In the genomic region with DNA sequence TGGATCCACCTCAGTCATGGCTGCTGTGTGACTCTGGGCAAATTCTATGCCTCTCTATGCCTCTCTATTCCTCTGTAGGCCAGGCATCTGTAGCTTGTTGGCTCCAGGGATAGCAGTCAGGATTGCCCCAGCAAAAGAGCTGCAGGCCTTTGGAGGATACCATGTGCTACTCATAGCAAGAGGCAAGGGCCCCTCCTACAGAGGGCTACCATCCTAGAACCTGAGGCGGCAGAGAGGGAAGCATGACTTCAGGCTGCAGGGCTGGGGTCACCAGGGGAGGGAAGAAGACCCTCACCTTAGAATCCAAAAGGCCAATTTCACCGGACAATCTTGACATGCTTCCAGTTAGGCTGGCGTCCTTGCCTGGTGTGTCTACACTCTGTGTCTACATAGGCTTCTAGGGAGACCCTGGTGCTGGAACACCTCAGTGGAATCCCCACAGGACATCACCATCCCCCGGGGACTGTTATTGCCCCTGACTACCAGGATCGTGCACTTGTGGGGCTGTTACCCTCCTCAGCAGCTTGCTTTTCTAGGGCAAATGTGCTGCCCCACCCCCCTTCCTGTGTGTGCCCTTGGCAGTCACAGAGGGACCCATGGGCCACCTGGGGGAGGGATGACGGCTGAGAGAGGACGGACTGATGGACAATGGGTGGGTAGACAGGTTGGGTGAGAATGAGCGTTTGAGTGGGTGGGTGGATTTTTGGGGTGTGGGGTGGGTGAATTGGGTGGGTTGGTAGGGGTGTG, we compare ENCODE assay signal across 27 mouse cellular contexts. TPM values are rescaled to one million over a fixed set of nuclear protein-coding genes. Genes with fewer than 3 reads are reported as not detected.
DNase-seq lines count a peak whose midpoint lies in the region; ATAC-seq and TF ChIP-seq lines count a peak whose summit lies in the region.
"Had no signal": no experiment of that assay in that cellular context is flagged by ENCODE, and none has a peak within 500 bp of the region (broad histone marks: within the 10 kb centered on the region; RNA-seq: fewer than 3 reads in every experiment).

No protein-coding gene starts in this region.

- no peak overlapping the region for H3K4me3 ChIP-seq in embryonic facial prominence, embryonic 12.5 days
- H3K4me3 ChIP-seq in embryonic facial prominence, embryonic 10.5 days: no peak overlapping the region; the same call in 1 of the 2 replicates
- no peak overlapping the region for H3K4me3 ChIP-seq in layer of hippocampus, adult 2 months
- H3K4me3 ChIP-seq: embryonic facial prominence, embryonic 15.5 days; heart, embryonic 10.5 days; hindbrain, embryonic 15.5 days; intestine, embryonic 15.5 days; kidney, embryonic 15.5 days; limb, embryonic 10.5 days; midbrain, embryonic 15.5 days; neural tube, embryonic 13.5 days; stomach, embryonic 15.5 days had no signal

- H3K4me1 ChIP-seq in embryonic facial prominence, embryonic 12.5 days: peaks cover 5% of the 10 kb centered on the region
- H3K4me1 ChIP-seq in embryonic facial prominence, embryonic 10.5 days: peaks cover 27% of the 10 kb centered on the region

- peaks cover 14% of the 10 kb centered on the region for H3K27me3 ChIP-seq in embryonic facial prominence, embryonic 12.5 days
- H3K27me3 ChIP-seq in embryonic facial prominence, embryonic 10.5 days (replicated peaks; ENCODE audit: low read depth, poor library complexity, severe bottlenecking): peaks cover 75% of the 10 kb centered on the region

- no peak for ATAC-seq in embryonic facial prominence, embryonic 12.5 days (ENCODE audit: insufficient number of reproducible peaks, insufficient read depth, low FRiP score, low TSS enrichment)
- ATAC-seq: forebrain, embryonic 14.5 days; intestine, embryonic 15.5 days; lung, postnatal 0 days; midbrain, embryonic 15.5 days had no signal

- H3K9me3 ChIP-seq in embryonic facial prominence, embryonic 12.5 days: no peaks in the 10 kb centered on the region
- no peaks in the 10 kb centered on the region for H3K9me3 ChIP-seq in embryonic facial prominence, embryonic 10.5 days
- H3K9me3 ChIP-seq: embryonic facial prominence, embryonic 15.5 days; heart, embryonic 10.5 days; hindbrain, embryonic 15.5 days; intestine, embryonic 15.5 days; kidney, embryonic 15.5 days; limb, embryonic 10.5 days; midbrain, embryonic 15.5 days; neural tube, embryonic 13.5 days; stomach, embryonic 15.5 days had no signal

- 77% methylated on average over 8 of the region's 8 CpGs for WGBS in embryonic facial prominence, embryonic 12.5 days
- 84% methylated on average over 8 of the region's 8 CpGs for WGBS in embryonic facial prominence, embryonic 10.5 days

- DNase-seq in embryonic facial prominence, embryonic 10.5 days (ENCODE audit: low spot score): no peak
- no peak for DNase-seq in layer of hippocampus, adult 2 months (ENCODE audit: low spot score in 2 of 2)
- DNase-seq in layer of hippocampus, postnatal 25 days (ENCODE audit: extremely low spot score in 1 of 2, low spot score in 1 of 2): no peak
- DNase-seq in naive thymus-derived CD4-positive, alpha-beta T cell, adult 2 months (ENCODE audit: low read depth): peak; percentile 39
- peak; percentile 88 for DNase-seq in thymus, postnatal 14 days
- no peak for DNase-seq in layer of hippocampus, adult 9-11 months
- no peak for DNase-seq in lung, postnatal 14 days
- DNase-seq: adrenal gland, postnatal 14 days; cerebellum, adult 2 months; cerebellum, postnatal 36 days; embryo, embryonic 11 days; heart, postnatal 36 days; kidney, postnatal 36 days; retina, postnatal 1 day had no signal

- no peak overlapping the region for H3K4me2 ChIP-seq in embryonic facial prominence, embryonic 12.5 days (replicated peaks)
- H3K4me2 ChIP-seq: embryonic facial prominence, embryonic 15.5 days; hindbrain, embryonic 15.5 days; intestine, embryonic 15.5 days; kidney, embryonic 15.5 days; midbrain, embryonic 15.5 days; neural tube, embryonic 13.5 days; stomach, embryonic 15.5 days had no signal

- TF ChIP-seq CTCF in layer of hippocampus, adult 2 months (conservative IDR thresholded peaks at IDR 0.05): no peak

- H3K27ac ChIP-seq in embryonic facial prominence, embryonic 12.5 days: no peak overlapping the region
- no peak overlapping the region for H3K27ac ChIP-seq in embryonic facial prominence, embryonic 10.5 days (replicated peaks)
- peak overlapping the region; percentile 59; the same call in 1 of the 2 replicates for H3K27ac ChIP-seq in layer of hippocampus, adult 2 months
- H3K27ac ChIP-seq: embryonic facial prominence, embryonic 15.5 days; heart, embryonic 10.5 days; hindbrain, embryonic 15.5 days; intestine, embryonic 15.5 days; kidney, embryonic 15.5 days; limb, embryonic 10.5 days; midbrain, embryonic 15.5 days; neural tube, embryonic 13.5 days; stomach, embryonic 15.5 days had no signal

- no peaks in the 10 kb centered on the region for H3K36me3 ChIP-seq in embryonic facial prominence, embryonic 12.5 days
- H3K36me3 ChIP-seq in embryonic facial prominence, embryonic 10.5 days (replicated peaks): no peaks in the 10 kb centered on the region
- H3K36me3 ChIP-seq: embryonic facial prominence, embryonic 15.5 days; heart, embryonic 10.5 days; hindbrain, embryonic 15.5 days; intestine, embryonic 15.5 days; kidney, embryonic 15.5 days; limb, embryonic 10.5 days; midbrain, embryonic 15.5 days; neural tube, embryonic 13.5 days; stomach, embryonic 15.5 days had no signal

- peak overlapping the region; percentile 15; the same call in 1 of the 2 replicates for H3K9ac ChIP-seq in embryonic facial prominence, embryonic 12.5 days
- H3K9ac ChIP-seq: embryonic facial prominence, embryonic 15.5 days; hindbrain, embryonic 15.5 days; intestine, embryonic 15.5 days; kidney, embryonic 15.5 days; midbrain, embryonic 15.5 days; neural tube, embryonic 13.5 days; stomach, embryonic 15.5 days had no signal

RNA-seq across cellular contexts. Expression of gene Il12rb1, which starts 0.9 kb away (rescaled TPM):
- 0.13 TPM in 1 of 2 replicates, not detected in the other for polyA plus RNA-seq in embryonic facial prominence, embryonic 12.5 days (2016; fragmentation: Nextera tagmentation; extraction: Ambion mirVana)
- polyA plus RNA-seq in embryonic facial prominence, embryonic 10.5 days (2016; fragmentation: Nextera tagmentation; extraction: Ambion mirVana): not detected in 2 replicates
- 1 to 10 TPM in 1 of 2 experiments, under 1 TPM in 1; 0.61 to 1.1 TPM for total RNA-seq in layer of hippocampus, adult 2 months (2021)
- total RNA-seq in layer of hippocampus, postnatal 25 days (2021): 1 to 10 TPM in 1 of 2 experiments, under 1 TPM in 1; 0.94 to 1.4 TPM
- total RNA-seq: adrenal gland, postnatal 14 days; gastrocnemius, adult 8-10 months; heart, postnatal 36 days had no signal
- polyA plus RNA-seq: forebrain, embryonic 14.5 days; heart, embryonic 10.5 days; hindbrain, embryonic 15.5 days; limb, embryonic 10.5 days; neural tube, embryonic 13.5 days had no signal

RNA-seq across cellular contexts. Expression of gene Mast3, which starts 4.3 kb away (rescaled TPM):
- 13.7 and 13.9 TPM in 2 replicates for polyA plus RNA-seq in embryonic facial prominence, embryonic 12.5 days (2016; fragmentation: Nextera tagmentation; extraction: Ambion mirVana)
- 12.4 and 13.9 TPM in 2 replicates for polyA plus RNA-seq in embryonic facial prominence, embryonic 10.5 days (2016; fragmentation: Nextera tagmentation; extraction: Ambion mirVana)
- total RNA-seq in layer of hippocampus, adult 2 months (2021): 100 to 1,000 TPM; 468 to 473 TPM
- total RNA-seq in layer of hippocampus, postnatal 25 days (2021): 100 to 1,000 TPM; 411 to 437 TPM

RNA-seq across cellular contexts. Expression of gene Arrdc2, which starts 30.4 kb away (rescaled TPM):
- polyA plus RNA-seq in embryonic facial prominence, embryonic 12.5 days (2016; fragmentation: Nextera tagmentation; extraction: Ambion mirVana): 6.9 and 7.5 TPM in 2 replicates
- polyA plus RNA-seq in embryonic facial prominence, embryonic 10.5 days (2016; fragmentation: Nextera tagmentation; extraction: Ambion mirVana): 5.1 and 5.8 TPM in 2 replicates
- 10 to 100 TPM; 13.8 to 20.9 TPM for total RNA-seq in layer of hippocampus, adult 2 months (2021)
- total RNA-seq in layer of hippocampus, postnatal 25 days (2021): 10 to 100 TPM; 15.0 to 18.7 TPM

RNA-seq across cellular contexts. Expression of gene Pik3r2, which starts 32.6 kb away (rescaled TPM):
- polyA plus RNA-seq in embryonic facial prominence, embryonic 12.5 days (2016; fragmentation: Nextera tagmentation; extraction: Ambion mirVana): 76.8 and 78.0 TPM in 2 replicates
- 79.2 and 79.8 TPM in 2 replicates for polyA plus RNA-seq in embryonic facial prominence, embryonic 10.5 days (2016; fragmentation: Nextera tagmentation; extraction: Ambion mirVana)
- 100 to 1,000 TPM; 160 to 169 TPM for total RNA-seq in layer of hippocampus, adult 2 months (2021)
- total RNA-seq in layer of hippocampus, postnatal 25 days (2021): 100 to 1,000 TPM; 154 to 159 TPM

RNA-seq across cellular contexts. Expression of gene Mpv17l2, which starts 48.4 kb away (rescaled TPM):
- polyA plus RNA-seq in embryonic facial prominence, embryonic 12.5 days (2016; fragmentation: Nextera tagmentation; extraction: Ambion mirVana): 32.7 and 35.7 TPM in 2 replicates
- 28.2 and 34.5 TPM in 2 replicates for polyA plus RNA-seq in embryonic facial prominence, embryonic 10.5 days (2016; fragmentation: Nextera tagmentation; extraction: Ambion mirVana)
- 10 to 100 TPM; 36.5 to 42.7 TPM for total RNA-seq in layer of hippocampus, adult 2 months (2021)
- 10 to 100 TPM; 41.7 to 42.2 TPM for total RNA-seq in layer of hippocampus, postnatal 25 days (2021)

Comparison
In these comparisons a context has a peak if more than half of its experiments do, and no peak if none do; other contexts are left out.
1. DNase-seq: peak in naive thymus-derived CD4-positive, alpha-beta T cell, adult 2 months (single experiment) and thymus, postnatal 14 days (single experiment); none in embryonic facial prominence, embryonic 10.5 days (single experiment), layer of hippocampus, adult 2 months (0 of 2), layer of hippocampus, postnatal 25 days (0 of 2), layer of hippocampus, adult 9-11 months (single experiment) and lung, postnatal 14 days (single experiment).